Mouse (Mus musculus) kidney, postnatal 0 days (tissue): ENCODE measurements around the gene Hspbp1. TPM values are rescaled to one million over a fixed set of nuclear protein-coding genes. Genes with fewer than 3 reads are reported as not detected.
A peak's percentile ranks its signal among the peaks of the same experiment; 100 is the strongest.

ENCODE experiments used
- ATAC-seq: fragments of 200-750 bp; cut with Nextera tagmentation; replicated peaks from 2 replicates; pipeline ENCODE4 v1.8.0; 2017; ENCODE audit warnings: low read depth, moderate number of reproducible peaks, moderate TSS enrichment, moderate library complexity; ENCODE audit not compliant: low FRiP score
- DNase-seq: peaks from one replicate; pipeline ENCODE4 v3.0.0-alpha.2; 2016; ENCODE audit warnings: low spot score
- H3K27ac ChIP-seq: fragments of 300-500 bp; sonication (generic); 2 replicates; pipeline ENCODE4 v1.5.1; 2014; ENCODE audit warnings: mild to moderate bottlenecking
- H3K27me3 ChIP-seq: fragments of 300-500 bp; sonication (generic); 2 replicates; pipeline ENCODE4 v1.6.1; 2014; ENCODE audit warnings: low read length, mixed read lengths; ENCODE audit not compliant: insufficient read depth
- H3K36me3 ChIP-seq: fragments of 300-500 bp; sonication (generic); 2 replicates; pipeline ENCODE4 v1.6.1; 2014; ENCODE audit warnings: low read length, mixed read lengths; ENCODE audit not compliant: insufficient read depth
- H3K4me1 ChIP-seq: fragments of 300-500 bp; sonication (generic); replicated peaks from 2 replicates; pipeline ENCODE4 v1.6.1; 2014; ENCODE audit warnings: antibody characterized with exemption, low read length, mixed read lengths; ENCODE audit not compliant: insufficient read depth
- H3K4me2 ChIP-seq: fragments of 300-500 bp; sonication (generic); 2 replicates; pipeline ENCODE4 v1.6.1; 2014; ENCODE audit warnings: mild to moderate bottlenecking, low read length, moderate library complexity, mixed read lengths
- H3K4me3 ChIP-seq: fragments of 300-500 bp; sonication (generic); replicated peaks from 2 replicates; pipeline ENCODE4 v1.5.1; 2014; ENCODE audit warnings: low read depth, low read length
- H3K9ac ChIP-seq: fragments of 300-500 bp; sonication (generic); 2 replicates; pipeline ENCODE4 v1.6.1; 2014; ENCODE audit warnings: low read depth, low read length
- H3K9me3 ChIP-seq: fragments of 300-500 bp; sonication (generic); replicated peaks from 2 replicates; pipeline ENCODE4 v1.6.1; 2016; ENCODE audit warnings: low read length, inconsistent platforms, mixed read lengths
- CTCF ChIP-seq: IDR thresholded peaks from 2 replicates; pipeline ENCODE4 v1.5.1; 2016; ENCODE audit warnings: antibody characterized with exemption, low read depth, mild to moderate bottlenecking, moderate library complexity
- WGBS: fragments of 180-500 bp; shearing (Covaris S2); extraction: QIAGEN DNeasy Blood & Tissue Kit; methylation state at CpG from one replicate; pipeline ENCODE4 v1.1.7; 2014; 5-methylcytosine and 5-hydroxymethylcytosine counted together
- polyA plus RNA-seq: library from polyadenylated mRNA; unstranded; fragments of >200 nt; fragmentation: Nextera tagmentation; extraction: Ambion mirVana; gene quantifications from 2 replicates; pipeline ENCODE4 v1.2.1, GENCODE M21; 2015

The Hspbp1 gene
- polyA plus RNA-seq, 1 experiment from 2014 or later, result 99.7 TPM

DNA sequence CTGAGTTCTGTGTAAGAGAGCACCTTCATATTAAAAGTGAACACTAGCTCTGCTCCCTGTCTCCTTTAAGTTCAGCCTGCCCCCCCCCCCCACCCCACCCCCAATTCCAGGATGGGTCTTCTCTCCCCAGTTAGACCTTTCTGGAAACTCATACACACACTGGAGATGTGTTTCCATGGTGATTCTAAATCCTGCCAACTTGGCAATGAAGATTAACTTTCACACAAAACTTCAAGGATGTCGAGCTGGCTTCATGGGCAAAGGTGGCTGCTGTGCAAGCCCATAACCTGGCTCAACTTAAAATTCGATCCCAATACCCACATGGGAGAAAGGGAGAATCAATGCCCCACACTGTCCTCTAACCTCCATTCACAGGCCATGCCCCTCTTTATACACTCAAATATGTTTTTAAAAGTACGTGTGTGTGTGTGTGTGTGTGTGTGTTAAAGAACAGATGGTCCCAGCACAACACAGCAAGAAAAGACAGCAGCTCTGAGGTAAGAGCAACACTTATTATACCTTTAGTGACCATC is 24.9 kb downstream of the Hspbp1 start:
- Histone ChIP-seq H3K9ac (peak overlapping the region; percentile 95; the same call in 1 of the 2 replicates), H3K27ac (no peak overlapping the region), H3K36me3 (peaks cover 11% of the 10 kb centered on the region; the same call in 1 of the 2 replicates), H3K4me1 (peaks cover 20% of the 10 kb centered on the region; the same call in 1 of the 2 replicates), H3K27me3 (no peaks in the 10 kb centered on the region), H3K4me3 (peak overlapping the region; percentile 80), H3K9me3 (no peaks in the 10 kb centered on the region), H3K4me2 (peak overlapping the region; percentile 91)
- no peak for ATAC-seq
- no peak for TF ChIP-seq CTCF
- 58% methylated on average over 3 of the region's 3 CpGs for WGBS
- no peak for DNase-seq

DNA sequence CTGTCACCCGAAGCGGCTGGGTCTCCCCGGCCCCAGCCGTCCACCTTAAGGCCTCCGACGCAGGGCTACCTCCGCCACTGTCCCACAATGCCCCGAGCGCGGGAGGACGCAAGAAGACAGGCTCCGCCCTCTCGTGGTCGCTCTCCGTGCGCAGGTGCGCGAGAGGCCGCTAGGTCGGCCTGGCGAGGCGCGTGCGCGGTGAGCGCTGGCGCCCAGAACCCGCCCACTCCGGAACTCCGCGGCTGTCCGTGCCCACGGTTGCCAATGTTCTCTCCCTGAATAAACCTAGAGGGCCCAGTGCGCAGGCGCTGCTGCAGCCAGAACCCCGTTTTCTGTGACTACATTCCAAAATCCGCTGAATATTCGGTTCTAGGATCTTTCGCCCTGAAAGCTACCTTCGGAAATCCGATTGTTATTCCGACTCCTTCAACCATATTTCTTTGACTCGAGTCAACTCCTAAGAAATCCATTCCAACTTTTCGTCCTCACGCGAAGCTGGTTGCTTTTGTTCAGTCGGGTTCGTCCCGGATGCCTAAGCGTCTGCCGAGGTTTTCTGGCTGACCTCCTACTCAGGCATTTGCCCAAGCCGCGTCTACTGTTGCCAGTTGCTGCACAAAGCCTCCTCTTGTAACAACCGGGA is 25.8 kb downstream of the Hspbp1 start, which contains the start of gene Ppp6r1:
TSS of gene Ppp6r1 (minus strand) at position 108 of the 640 bp plus-strand sequence.
- Histone ChIP-seq H3K4me2 (peak within 1 kb of the TSS; percentile 91), H3K4me3 (peak within 1 kb of the TSS; percentile 80), H3K9ac (peak within 1 kb of the TSS; percentile 95), H3K27ac (peak within 1 kb of the TSS; percentile 96), H3K27me3 (no peaks in the 10 kb centered on the region), H3K36me3 (peaks cover 4% of the 10 kb centered on the region; the same call in 1 of the 2 replicates), H3K4me1 (peaks cover 27% of the 10 kb centered on the region; the same call in 1 of the 2 replicates), H3K9me3 (no peaks in the 10 kb centered on the region)
- under 1% methylated on average over 54 of the region's 54 CpGs for WGBS
- peak; percentile 97 for ATAC-seq
- DNase-seq, result peak; percentile 98
- TF ChIP-seq CTCF, result peak; percentile 64

DNA sequence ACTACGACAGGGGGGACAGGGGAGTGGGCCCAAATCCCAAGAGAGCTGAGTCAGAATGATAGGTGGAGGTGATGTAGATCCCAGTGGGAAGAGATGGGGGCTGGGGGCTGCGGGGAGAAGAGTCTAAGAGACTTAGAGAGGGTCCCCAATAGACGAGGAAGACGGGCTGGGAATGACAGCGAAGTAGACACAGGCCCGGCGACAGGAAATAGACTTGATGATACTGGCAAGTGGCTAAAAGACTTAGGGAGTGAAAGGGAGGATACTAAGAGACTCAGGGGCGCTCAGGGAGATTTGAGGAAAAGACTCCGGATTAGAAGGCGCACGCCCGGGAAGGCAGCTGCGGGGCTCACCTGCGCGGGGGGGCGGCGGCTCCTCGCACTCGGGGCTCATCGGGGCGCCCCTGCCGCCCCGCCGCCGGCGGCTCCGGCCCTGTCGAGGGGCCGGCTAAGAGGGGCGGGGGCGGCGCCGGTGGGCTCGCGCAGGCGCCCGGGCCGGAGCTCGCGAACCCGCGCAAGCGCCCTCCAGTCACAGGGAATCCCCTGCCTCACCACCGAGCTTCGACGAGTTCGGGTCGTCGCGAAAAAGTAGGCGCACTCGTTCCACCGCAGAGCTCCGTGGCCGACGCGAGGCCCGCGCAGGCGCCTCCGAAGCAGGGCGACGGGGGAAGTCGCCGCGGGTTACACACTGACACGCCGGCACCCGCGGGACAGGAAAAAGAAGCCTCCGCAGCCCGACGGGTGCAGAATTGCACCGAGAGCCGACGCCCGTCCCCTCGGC is 26.6 kb downstream of the Hspbp1 start:
- peak; percentile 55 for ATAC-seq
- H3K9ac ChIP-seq, result peak overlapping the region; percentile 95
- WGBS, result under 1% methylated on average over 55 of the region's 78 CpGs
- peak; percentile 54 for DNase-seq
- H3K4me2 ChIP-seq, result peak overlapping the region; percentile 91
- H3K27ac ChIP-seq, result peak overlapping the region; percentile 96
- no peaks in the 10 kb centered on the region for H3K27me3 ChIP-seq
- H3K9me3 ChIP-seq, result no peaks in the 10 kb centered on the region
- H3K36me3 ChIP-seq, result 0 out of 2 replicates have a peak, but pooled peaks cover 3% of the 10 kb centered on the region
- peak overlapping the region; percentile 80 for H3K4me3 ChIP-seq
- TF ChIP-seq CTCF, result no peak
- peaks cover 30% of the 10 kb centered on the region; the same call in 1 of the 2 replicates for H3K4me1 ChIP-seq

DNA sequence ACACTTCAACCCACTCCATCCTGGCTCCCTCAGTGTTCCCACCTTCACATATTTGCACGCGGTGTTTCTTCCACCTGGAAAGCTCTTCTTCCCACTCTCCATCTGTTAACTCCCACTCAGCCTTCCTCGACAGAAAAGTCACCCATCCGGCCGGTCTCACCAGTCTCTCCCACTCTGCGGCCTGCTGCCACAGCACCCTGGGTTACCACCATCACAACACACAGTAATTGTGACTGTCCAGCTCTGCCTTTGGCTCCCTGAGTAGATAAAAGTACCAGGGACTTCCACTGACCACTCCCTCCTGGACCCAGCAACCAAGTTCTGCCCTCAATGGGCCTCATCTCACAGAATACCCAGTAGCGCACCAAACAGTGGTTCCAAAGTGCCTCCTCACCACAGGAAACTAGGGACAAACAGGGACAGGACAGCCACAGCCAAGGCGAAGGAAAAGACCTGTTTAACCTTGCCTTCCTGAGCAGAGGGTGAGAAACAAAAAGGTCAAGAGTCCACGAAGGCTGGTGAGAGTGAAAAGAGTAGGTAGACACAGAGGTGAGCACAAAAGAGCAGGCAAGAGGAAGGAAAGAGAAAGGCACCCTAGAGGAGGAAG is 27.2 kb downstream of the Hspbp1 start:
- Histone ChIP-seq H3K9me3 (no peaks in the 10 kb centered on the region), H3K4me2 (peak overlapping the region; percentile 91), H3K36me3 (0 out of 2 replicates have a peak, but pooled peaks cover 3% of the 10 kb centered on the region), H3K9ac (peak overlapping the region; percentile 95), H3K27me3 (no peaks in the 10 kb centered on the region), H3K27ac (peak overlapping the region; percentile 96), H3K4me1 (peaks cover 30% of the 10 kb centered on the region; the same call in 1 of the 2 replicates), H3K4me3 (peak overlapping the region; percentile 80)
- DNase-seq, result peak; percentile 9
- no peak for ATAC-seq
- TF ChIP-seq CTCF, result no peak
- WGBS, result 21% methylated on average over 9 of the region's 9 CpGs

DNA sequence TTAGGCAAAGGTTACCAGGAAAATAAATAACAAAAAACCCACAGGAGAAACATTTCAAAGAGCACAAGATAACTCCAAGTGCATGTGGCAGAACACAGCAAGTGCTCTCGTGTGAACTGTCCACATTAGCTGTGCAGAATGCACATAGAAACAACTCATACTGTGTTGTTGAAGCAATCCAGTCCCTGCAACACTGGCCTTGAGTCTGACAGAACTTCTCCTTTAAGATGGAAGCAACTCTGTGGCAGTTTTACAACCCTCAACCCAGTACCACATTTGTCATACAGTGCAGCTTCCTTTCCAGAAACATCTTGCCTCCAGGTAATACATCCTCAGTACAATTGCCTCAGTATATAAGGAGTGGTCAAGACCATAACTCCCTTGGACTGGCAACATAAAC is 28.1 kb downstream of the Hspbp1 start:
- TF ChIP-seq CTCF, result no peak
- Histone ChIP-seq H3K9me3 (no peaks in the 10 kb centered on the region), H3K27ac (no peak overlapping the region), H3K4me3 (0 out of 2 replicates have a peak overlapping the region, but pooled peaks have one; percentile 1), H3K27me3 (no peaks in the 10 kb centered on the region), H3K9ac (0 out of 2 replicates have a peak overlapping the region, but pooled peaks have one; percentile 95), H3K4me2 (peak overlapping the region; percentile 91), H3K36me3 (0 out of 2 replicates have a peak, but pooled peaks cover 3% of the 10 kb centered on the region), H3K4me1 (peaks cover 30% of the 10 kb centered on the region; the same call in 1 of the 2 replicates)
- ATAC-seq, result no peak
- DNase-seq, result no peak
- WGBS, result 33% methylated on average over 1 of the region's 1 CpGs
